Mouse (Mus musculus): ENCODE data around the gene Vmn1r176. TPM values are rescaled to one million over a fixed set of nuclear protein-coding genes. Genes with fewer than 3 reads are reported as not detected.

Vmn1r176 gene
- polyA plus RNA-seq (2017; shearing (Covaris generic)), result not detected

DNA sequence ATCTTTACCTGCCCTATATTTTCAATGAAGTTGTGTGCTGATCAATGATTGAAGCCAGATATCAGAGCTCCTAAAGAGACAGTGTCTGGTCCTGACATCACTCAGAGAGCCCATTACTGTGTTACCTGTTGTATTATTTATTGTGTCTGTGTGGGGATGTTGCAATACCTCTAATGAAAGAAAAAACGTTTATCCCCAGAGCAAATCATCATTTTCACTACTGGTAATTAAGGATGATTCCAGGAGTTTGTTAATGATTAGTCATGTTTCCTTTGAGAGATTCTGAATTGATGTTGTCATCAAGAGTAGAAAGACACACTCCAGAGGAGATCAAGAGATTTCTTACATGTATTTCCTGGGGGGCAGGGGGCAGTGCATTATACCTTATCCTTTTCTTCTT is at the start of gene Vmn1r176:
Gene Vmn1r176, minus strand, starts transcription at position 101 of the 400 bp plus-strand sequence.

DNA sequence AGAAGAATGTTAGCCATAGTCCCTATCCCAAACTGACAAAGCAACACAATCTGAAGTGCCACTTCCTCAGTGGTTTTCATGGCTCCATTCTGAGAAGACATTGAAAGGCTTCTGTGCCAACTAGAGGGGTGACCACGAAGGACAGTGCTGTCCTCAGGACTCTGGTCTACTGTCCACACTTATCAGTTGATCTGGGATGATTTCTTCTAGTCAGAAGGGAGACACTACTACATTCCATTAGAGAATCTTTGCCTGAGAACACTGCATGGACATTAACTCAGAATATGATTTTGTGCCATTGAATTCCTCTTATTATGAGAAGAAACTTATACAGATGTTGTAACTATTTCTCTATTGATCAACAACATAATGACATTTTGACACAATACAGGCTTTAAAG is 29.2 kb upstream of the Vmn1r176 start, which contains the start of gene Vmn1r177:
Gene Vmn1r177, minus strand, starts transcription at position 101 of the 400 bp plus-strand sequence.

DNA sequence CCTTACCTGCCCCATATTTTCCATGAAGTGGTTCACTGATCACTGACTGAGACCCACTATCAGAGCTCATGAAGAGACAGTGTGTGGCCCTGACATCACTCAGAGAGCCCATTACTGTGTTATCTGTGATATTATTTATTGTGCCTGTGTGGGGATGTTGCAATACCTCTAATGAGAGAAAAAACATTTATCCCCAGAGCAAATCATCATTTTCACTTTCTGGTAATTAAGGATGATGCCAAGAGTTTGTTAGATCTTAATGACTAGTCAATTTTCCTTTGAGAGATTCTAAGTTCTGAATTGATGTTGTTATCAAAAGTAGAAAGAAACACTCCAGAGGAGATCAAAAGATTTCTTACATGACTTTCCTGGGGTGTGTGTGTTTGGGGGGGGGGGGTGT is 26.6 kb downstream of the Vmn1r176 start, which contains the start of gene Vmn1r175:
Gene Vmn1r175, minus strand, starts transcription at position 101 of the 400 bp plus-strand sequence.

Other genes starting within 250 kb of the Vmn1r176 start
- gene Vmn1r170, start 231.2 kb downstream of the Vmn1r176 start, polyA plus RNA-seq (2017; shearing (Covaris generic)), result not detected
- not detected for gene Vmn1r171, start 206.7 kb downstream of the Vmn1r176 start, polyA plus RNA-seq (2017; shearing (Covaris generic))
- gene Vmn1r172, start 179.1 kb downstream of the Vmn1r176 start, polyA plus RNA-seq (2017; shearing (Covaris generic)), result not detected
- not detected for gene Vmn1r173, start 136.7 kb downstream of the Vmn1r176 start, polyA plus RNA-seq (2017; shearing (Covaris generic))
- gene Vmn1r174, start 85.1 kb downstream of the Vmn1r176 start, polyA plus RNA-seq (2017; shearing (Covaris generic)), result 0.05 TPM
- not detected for gene Vmn1r175, start 26.7 kb downstream of the Vmn1r176 start, polyA plus RNA-seq (2017; shearing (Covaris generic))
- gene Vmn1r177, start 29.1 kb upstream of the Vmn1r176 start, polyA plus RNA-seq (2017; shearing (Covaris generic)), result not detected
- 0.17 TPM for gene Vmn1r178, start 54.6 kb upstream of the Vmn1r176 start, polyA plus RNA-seq (2017; shearing (Covaris generic))
- 0.11 TPM for gene Vmn1r179, start 89.6 kb upstream of the Vmn1r176 start, polyA plus RNA-seq (2017; shearing (Covaris generic))
- not detected for gene Vmn1r180, start 113.3 kb upstream of the Vmn1r176 start, polyA plus RNA-seq (2017; shearing (Covaris generic))
- not detected for gene Vmn1r181, start 137.2 kb upstream of the Vmn1r176 start, polyA plus RNA-seq (2017; shearing (Covaris generic))
- 0.20 TPM for gene V1rd19, start 164.3 kb upstream of the Vmn1r176 start, polyA plus RNA-seq (2017; shearing (Covaris generic))
- gene Vmn1r183, start 215.9 kb upstream of the Vmn1r176 start, polyA plus RNA-seq (2017; shearing (Covaris generic)), result 0.07 TPM
- gene Zfp180, start 244.6 kb upstream of the Vmn1r176 start, polyA plus RNA-seq (2017; shearing (Covaris generic)), result 42.6 TPM